Mouse (Mus musculus) hindbrain, embryonic 13.5 days (tissue): ENCODE results near the gene Vmn2r2. TPM values are rescaled to one million over a fixed set of nuclear protein-coding genes. Genes with fewer than 3 reads are reported as not detected.

ENCODE experiments used
- ATAC-seq: fragments of 200-750 bp; cut with Nextera tagmentation; 2 replicates; pipeline ENCODE4 v1.8.0; 2017; ENCODE audit warnings: moderate TSS enrichment; ENCODE audit not compliant: low FRiP score
- H3K27ac ChIP-seq: fragments of 300-500 bp; sonication (generic); 2 replicates; pipeline ENCODE4 v1.5.1; 2015; ENCODE audit warnings: inconsistent platforms, mild to moderate bottlenecking, moderate library complexity
- H3K27me3 ChIP-seq: fragments of 300-500 bp; sonication (generic); 2 replicates; pipeline ENCODE4 v1.6.1; 2015; ENCODE audit warnings: mild to moderate bottlenecking, inconsistent platforms
- H3K36me3 ChIP-seq: fragments of 300-500 bp; sonication (generic); 2 replicates; pipeline ENCODE4 v1.6.1; 2015; ENCODE audit warnings: mild to moderate bottlenecking, inconsistent platforms
- H3K4me1 ChIP-seq: fragments of 300-500 bp; sonication (generic); replicated peaks from 2 replicates; pipeline ENCODE4 v1.6.1; 2015; ENCODE audit warnings: inconsistent platforms
- H3K4me2 ChIP-seq: fragments of 300-500 bp; sonication (generic); 2 replicates; pipeline ENCODE4 v1.6.1; 2015; ENCODE audit warnings: inconsistent platforms, mild to moderate bottlenecking, moderate library complexity
- H3K4me3 ChIP-seq: fragments of 300-500 bp; sonication (generic); 2 replicates; pipeline ENCODE4 v1.5.1; 2015; ENCODE audit warnings: mild to moderate bottlenecking, inconsistent platforms
- H3K9ac ChIP-seq: fragments of 300-500 bp; sonication (generic); 2 replicates; pipeline ENCODE4 v1.6.1; 2015; ENCODE audit warnings: mild to moderate bottlenecking, inconsistent platforms
- H3K9me3 ChIP-seq: fragments of 300-500 bp; sonication (generic); 2 replicates; pipeline ENCODE4 v1.6.1; 2016; ENCODE audit warnings: inconsistent platforms
- whole genome bisulfite sequencing: fragments of 180-500 bp; shearing (Covaris S2); methylation state at CpG from one replicate; pipeline ENCODE4 v1.1.7; 2015; 5-methylcytosine and 5-hydroxymethylcytosine counted together
- polyA plus RNA-seq: library from polyadenylated mRNA; unstranded; fragments of >200 nt; fragmentation: Nextera tagmentation; extraction: Ambion mirVana; gene quantifications from 2 replicates; pipeline ENCODE4 v1.2.1, GENCODE M21; 2015

The Vmn2r2 gene
- polyA plus RNA-seq: not detected in 2 replicates

DNA sequence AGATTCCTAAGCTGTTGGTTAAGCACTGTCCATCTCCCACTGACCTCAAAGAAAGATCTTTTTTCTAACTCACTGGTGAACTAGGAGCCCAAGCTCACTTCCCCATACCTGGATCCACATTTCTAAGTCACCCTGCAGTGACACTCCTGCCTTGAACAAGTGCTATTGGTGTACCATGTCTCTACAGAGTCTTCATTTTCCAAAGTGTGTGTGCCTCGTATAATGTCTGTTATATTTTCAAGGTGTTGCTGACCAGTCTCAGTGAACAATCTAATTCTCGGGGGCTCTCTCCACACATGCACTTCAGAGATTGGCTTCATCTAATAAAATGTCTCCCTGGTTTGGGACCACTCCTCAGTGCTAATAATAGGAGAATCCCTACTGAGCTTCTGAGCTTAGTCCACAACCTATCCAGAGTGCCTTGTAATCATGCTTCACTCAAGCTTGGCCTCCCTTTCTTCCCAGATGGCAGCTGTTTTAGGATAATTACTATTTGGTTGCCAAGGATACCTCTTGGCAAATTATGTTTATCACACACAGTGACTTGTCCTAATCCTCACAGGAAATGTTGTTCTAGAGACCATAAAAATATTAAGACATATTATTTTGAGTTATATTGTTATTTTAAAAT lies at the start of gene Vmn2r2:
TSS of gene Vmn2r2 (minus strand) at position 51 of the 631 bp plus-strand sequence.
- H3K36me3 ChIP-seq: no peaks in the 10 kb centered on the region
- no peaks in the 10 kb centered on the region for H3K27me3 ChIP-seq
- no peak within 1 kb of the TSS for H3K4me3 ChIP-seq
- H3K9ac ChIP-seq: no peak within 1 kb of the TSS
- no peaks in the 10 kb centered on the region for H3K4me1 ChIP-seq
- H3K27ac ChIP-seq: no peak within 1 kb of the TSS
- WGBS: 76% methylated on average over 2 of the region's 2 CpGs
- H3K4me2 ChIP-seq: no peak within 1 kb of the TSS
- H3K9me3 ChIP-seq: no peaks in the 10 kb centered on the region
- ATAC-seq: peak; percentile 80

DNA sequence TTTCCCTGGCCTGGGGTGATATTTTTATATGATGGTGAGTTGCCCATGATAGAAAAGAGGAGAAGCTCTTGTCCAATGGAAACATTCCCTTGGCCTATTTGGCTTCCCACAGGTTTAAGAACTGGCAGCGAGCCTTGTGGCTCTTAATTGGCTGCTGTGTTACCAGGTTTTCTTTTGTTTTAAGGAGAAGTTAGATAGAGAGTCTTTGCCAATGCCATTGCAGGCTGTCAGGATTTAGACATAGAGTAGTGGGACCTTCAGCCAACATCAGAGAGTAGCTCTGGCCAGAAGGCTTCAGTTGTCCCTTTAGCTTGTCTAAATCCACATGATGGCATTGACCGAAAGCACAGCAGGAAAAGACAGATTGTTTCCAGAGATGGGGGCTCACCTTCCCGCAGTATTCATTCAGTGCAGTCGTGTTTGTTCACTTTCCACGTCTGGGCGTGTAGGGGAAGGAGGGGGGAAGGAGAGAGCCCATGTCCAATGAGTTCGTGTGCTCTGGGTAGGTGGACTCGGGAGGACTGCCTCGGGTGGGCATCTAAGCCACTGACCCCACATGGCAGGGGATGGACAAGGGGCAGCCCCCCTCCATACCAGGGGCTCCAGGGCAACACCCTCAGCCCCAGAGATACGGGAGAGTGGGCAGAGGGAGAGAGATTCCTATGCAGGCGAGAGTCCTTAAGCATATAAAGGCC lies 28.2 kb downstream of the Vmn2r2 start:
- Histone ChIP-seq H3K9ac (no peak overlapping the region), H3K36me3 (no peaks in the 10 kb centered on the region), H3K4me3 (no peak overlapping the region), H3K4me2 (no peak overlapping the region), H3K9me3 (no peaks in the 10 kb centered on the region), H3K27me3 (no peaks in the 10 kb centered on the region), H3K4me1 (no peaks in the 10 kb centered on the region), H3K27ac (no peak overlapping the region)
- peak; percentile 44; the same call in 1 of the 2 replicates for ATAC-seq
- WGBS: 91% methylated on average over 11 of the region's 11 CpGs

DNA sequence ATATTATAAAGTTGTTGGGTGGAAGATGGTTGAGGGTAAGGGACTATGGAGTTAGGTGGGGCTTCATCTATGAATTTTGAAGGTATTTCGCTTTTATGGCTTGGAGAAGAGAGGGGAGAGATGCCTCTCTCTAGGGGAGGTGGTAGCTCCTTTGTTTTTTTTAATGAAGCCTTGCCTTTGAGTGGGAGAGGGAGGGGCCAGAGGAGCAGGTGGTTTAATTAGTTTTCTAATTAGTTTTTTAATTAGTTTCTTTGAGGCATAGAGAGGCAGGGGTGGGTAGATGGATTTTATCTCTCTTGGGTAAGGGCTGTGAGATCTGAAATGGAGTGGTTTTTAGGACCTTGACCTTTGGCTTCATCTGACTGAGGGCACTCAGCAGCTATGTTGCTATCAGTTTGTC lies 29.0 kb downstream of the Vmn2r2 start:
- peak; percentile 79 for ATAC-seq
- 94% methylated on average over 1 of the region's 1 CpGs for WGBS
- Histone ChIP-seq H3K27ac (no peak overlapping the region), H3K36me3 (no peaks in the 10 kb centered on the region), H3K9ac (no peak overlapping the region), H3K27me3 (no peaks in the 10 kb centered on the region), H3K4me1 (no peaks in the 10 kb centered on the region), H3K9me3 (no peaks in the 10 kb centered on the region), H3K4me3 (no peak overlapping the region), H3K4me2 (no peak overlapping the region)

DNA sequence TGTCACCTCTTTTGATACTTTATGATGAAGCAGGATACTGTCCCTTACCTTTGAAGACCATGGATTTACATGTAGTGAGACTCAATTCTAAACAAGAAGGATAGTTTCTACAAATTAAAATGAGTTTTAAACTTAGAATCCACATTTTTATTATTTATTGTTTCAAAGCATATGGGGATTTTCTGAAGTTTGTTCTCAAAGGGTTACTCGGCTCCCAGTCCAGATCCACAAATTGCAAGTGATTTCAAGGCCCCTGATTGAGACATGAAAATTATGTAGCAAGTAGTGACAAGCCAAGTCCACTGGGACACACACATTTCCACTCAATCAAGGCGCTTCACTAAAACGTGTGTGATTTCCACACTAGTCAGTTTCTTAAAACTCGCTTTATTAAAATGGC lies 60.5 kb downstream of the Vmn2r2 start, which contains the start of gene Vmn2r1:
TSS of gene Vmn2r1 (plus strand) at position 301 of the 400 bp plus-strand sequence.
- H3K4me1 ChIP-seq: no peaks in the 10 kb centered on the region
- H3K36me3 ChIP-seq: no peaks in the 10 kb centered on the region
- no peak within 1 kb of the TSS for H3K9ac ChIP-seq
- no peak within 1 kb of the TSS for H3K4me3 ChIP-seq
- no peak for ATAC-seq
- 84% methylated on average over 4 of the region's 4 CpGs for WGBS
- H3K27ac ChIP-seq: no peak within 1 kb of the TSS
- no peaks in the 10 kb centered on the region for H3K27me3 ChIP-seq
- no peaks in the 10 kb centered on the region for H3K9me3 ChIP-seq
- H3K4me2 ChIP-seq: no peak within 1 kb of the TSS

Other genes with a start within 250 kb of the Vmn2r2 start
- 11.1 and 12.2 TPM in 2 replicates for gene Plch1, start 242.5 kb downstream of the Vmn2r2 start, polyA plus RNA-seq
- gene E130311K13Rik, start 212.5 kb downstream of the Vmn2r2 start, polyA plus RNA-seq: 5.3 and 6.4 TPM in 2 replicates
- gene Slc33a1, start 177.2 kb downstream of the Vmn2r2 start, polyA plus RNA-seq: 15.1 and 15.5 TPM in 2 replicates
- gene Gmps, start 165.8 kb downstream of the Vmn2r2 start, polyA plus RNA-seq: 44.5 and 47.4 TPM in 2 replicates
- 0.09 and 0.19 TPM in 2 replicates for gene Vmn2r1, start 60.4 kb downstream of the Vmn2r2 start, polyA plus RNA-seq
- not detected in 2 replicates for gene Vmn2r3, start 147.8 kb upstream of the Vmn2r2 start, polyA plus RNA-seq